Mouse (Mus musculus): ENCODE data around the gene Pold4. TPM values are rescaled to one million over a fixed set of nuclear protein-coding genes. Genes with fewer than 3 reads are reported as not detected.
A peak's percentile ranks its signal among the peaks of the same experiment; 100 is the strongest.

The Pold4 gene
- polyA plus RNA-seq, 1 experiment from 2014 or later, result 17.1 TPM

GRCm38 (mm10) chr19:4218784-4219183, 12.9 kb upstream of the Pold4 start:
- H3K4me3 ChIP-seq, result no peak overlapping the region
- H3K9me3 ChIP-seq (replicated peaks), result no peaks in the 10 kb centered on the region
- 69% methylated on average over 1 of the region's 1 CpGs for WGBS
- peaks cover 56% of the 10 kb centered on the region for H3K27me3 ChIP-seq
- ATAC-seq (replicated peaks; ENCODE audit: insufficient number of reproducible peaks, insufficient read depth, low FRiP score, low read depth), result no peak
- no peak overlapping the region for H3K27ac ChIP-seq
- H3K9ac ChIP-seq, result no peak overlapping the region
- no peak overlapping the region for H3K4me2 ChIP-seq
- no peaks in the 10 kb centered on the region for H3K36me3 ChIP-seq
- H3K4me1 ChIP-seq (replicated peaks), result peaks cover 61% of the 10 kb centered on the region

- ATAC-seq (replicated peaks; ENCODE audit: insufficient number of reproducible peaks, insufficient read depth, low FRiP score, low read depth), result no peak
- 83% methylated on average over 6 of the region's 6 CpGs for WGBS
- peaks cover 47% of the 10 kb centered on the region for H3K27me3 ChIP-seq
- no peak overlapping the region for H3K27ac ChIP-seq
- no peaks in the 10 kb centered on the region for H3K36me3 ChIP-seq
- no peaks in the 10 kb centered on the region for H3K9me3 ChIP-seq (replicated peaks)
- no peak overlapping the region for H3K4me3 ChIP-seq
- H3K9ac ChIP-seq, result no peak overlapping the region
- H3K4me2 ChIP-seq, result no peak overlapping the region
- peaks cover 50% of the 10 kb centered on the region for H3K4me1 ChIP-seq (replicated peaks)
Observed at GRCm38 (mm10) chr19:4219943-4220342, 11.8 kb upstream of the Pold4 start.

DNA sequence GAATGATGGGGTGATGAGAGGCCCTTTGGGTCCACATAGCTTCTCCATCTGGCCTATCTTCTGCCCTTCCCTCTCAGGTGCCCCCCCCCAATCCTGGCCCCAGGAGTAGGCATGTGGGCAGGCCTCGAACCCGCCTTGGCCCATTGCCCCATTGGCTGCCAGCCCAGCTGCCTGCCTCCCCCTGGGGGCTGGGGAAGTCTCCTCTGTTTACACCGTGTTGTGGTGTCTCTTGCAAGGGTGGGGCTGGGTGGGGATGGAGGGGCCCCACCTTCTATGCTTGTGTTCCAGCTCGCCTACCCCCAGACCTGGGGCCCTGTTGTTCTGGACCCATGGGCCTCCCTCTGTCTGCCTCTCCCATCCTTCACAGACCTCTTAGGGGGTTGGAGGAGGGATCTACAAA, 11.3 kb upstream of the Pold4 start:
- Histone ChIP-seq H3K4me3 (no peak overlapping the region), H3K9me3 (replicated peaks) (no peaks in the 10 kb centered on the region), H3K4me1 (replicated peaks) (peaks cover 45% of the 10 kb centered on the region), H3K36me3 (no peaks in the 10 kb centered on the region), H3K27ac (0 out of 2 replicates have a peak overlapping the region, but pooled peaks have one; percentile 63), H3K27me3 (peaks cover 43% of the 10 kb centered on the region), H3K9ac (no peak overlapping the region), H3K4me2 (no peak overlapping the region)
- 40% methylated on average over 4 of the region's 4 CpGs for WGBS
- 0 out of 2 replicates have a peak, but pooled peaks have one; percentile 21 for ATAC-seq (replicated peaks; ENCODE audit: insufficient number of reproducible peaks, insufficient read depth, low FRiP score, low read depth)

- Histone ChIP-seq H3K27ac (peak overlapping the region; percentile 63), H3K36me3 (no peaks in the 10 kb centered on the region), H3K4me2 (peak overlapping the region; percentile 17), H3K4me1 (replicated peaks) (peaks cover 39% of the 10 kb centered on the region), H3K27me3 (peaks cover 38% of the 10 kb centered on the region), H3K9ac (0 out of 2 replicates have a peak overlapping the region, but pooled peaks have one; percentile 5), H3K4me3 (no peak overlapping the region), H3K9me3 (replicated peaks) (no peaks in the 10 kb centered on the region)
- 27% methylated on average over 14 of the region's 14 CpGs for WGBS
- 0 out of 2 replicates have a peak, but pooled peaks have one; percentile 25 for ATAC-seq (replicated peaks; ENCODE audit: insufficient number of reproducible peaks, insufficient read depth, low FRiP score, low read depth)
Observed at GRCm38 (mm10) chr19:4220957-4221743, 10.5 kb upstream of the Pold4 start.

GRCm38 (mm10) chr19:4222165-4222564, 9.5 kb upstream of the Pold4 start:
- Histone ChIP-seq H3K36me3 (no peaks in the 10 kb centered on the region), H3K4me1 (replicated peaks) (peaks cover 30% of the 10 kb centered on the region), H3K4me2 (no peak overlapping the region), H3K27me3 (peaks cover 32% of the 10 kb centered on the region), H3K9ac (no peak overlapping the region), H3K27ac (no peak overlapping the region), H3K4me3 (no peak overlapping the region), H3K9me3 (replicated peaks) (no peaks in the 10 kb centered on the region)
- WGBS, result 67% methylated on average over 11 of the region's 11 CpGs
- no peak for ATAC-seq (replicated peaks; ENCODE audit: insufficient number of reproducible peaks, insufficient read depth, low FRiP score, low read depth)

DNA sequence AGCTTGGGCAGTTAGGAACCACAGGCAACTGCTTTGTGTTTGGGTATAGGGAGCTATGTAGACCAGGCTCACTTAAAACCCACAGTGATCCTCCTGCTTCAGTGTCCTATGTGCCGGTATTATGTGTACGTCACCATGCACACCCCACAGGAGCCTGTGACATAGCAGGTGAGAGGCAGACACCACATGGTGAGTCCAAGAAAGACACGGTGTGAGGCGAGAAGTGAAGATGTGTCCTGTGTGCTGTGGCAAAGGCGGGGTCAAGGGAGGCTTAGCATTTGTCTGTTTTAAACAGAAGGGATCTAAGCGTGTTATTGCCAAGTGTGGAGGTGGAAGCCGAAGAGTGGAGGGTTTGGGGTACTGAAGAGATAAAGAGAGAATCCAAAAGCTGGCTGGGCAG, 4.9 kb upstream of the Pold4 start:
- no peak for ATAC-seq (replicated peaks; ENCODE audit: insufficient number of reproducible peaks, insufficient read depth, low FRiP score, low read depth)
- Histone ChIP-seq H3K4me2 (no peak overlapping the region), H3K27me3 (peaks cover 22% of the 10 kb centered on the region), H3K9me3 (replicated peaks) (no peaks in the 10 kb centered on the region), H3K27ac (no peak overlapping the region), H3K4me3 (no peak overlapping the region), H3K4me1 (replicated peaks) (peaks cover 15% of the 10 kb centered on the region), H3K36me3 (no peaks in the 10 kb centered on the region), H3K9ac (no peak overlapping the region)
- 84% methylated on average over 7 of the region's 7 CpGs for WGBS

GRCm38 (mm10) chr19:4227446-4227845, 4.3 kb upstream of the Pold4 start:
- Histone ChIP-seq H3K27me3 (peaks cover 15% of the 10 kb centered on the region), H3K4me1 (replicated peaks) (peaks cover 14% of the 10 kb centered on the region), H3K36me3 (no peaks in the 10 kb centered on the region), H3K4me3 (no peak overlapping the region), H3K9ac (no peak overlapping the region), H3K4me2 (no peak overlapping the region), H3K9me3 (replicated peaks) (no peaks in the 10 kb centered on the region), H3K27ac (no peak overlapping the region)
- WGBS, result 62% methylated on average over 5 of the region's 5 CpGs
- ATAC-seq (replicated peaks; ENCODE audit: insufficient number of reproducible peaks, insufficient read depth, low FRiP score, low read depth), result no peak

- no peak overlapping the region for H3K9ac ChIP-seq
- no peak overlapping the region for H3K27ac ChIP-seq
- 14% methylated on average over 8 of the region's 8 CpGs for WGBS
- peaks cover 16% of the 10 kb centered on the region for H3K4me1 ChIP-seq (replicated peaks)
- no peak overlapping the region for H3K4me2 ChIP-seq
- H3K36me3 ChIP-seq, result no peaks in the 10 kb centered on the region
- ATAC-seq (replicated peaks; ENCODE audit: insufficient number of reproducible peaks, insufficient read depth, low FRiP score, low read depth), result no peak
- H3K9me3 ChIP-seq (replicated peaks), result no peaks in the 10 kb centered on the region
- H3K4me3 ChIP-seq, result no peak overlapping the region
- H3K27me3 ChIP-seq, result peaks cover 10% of the 10 kb centered on the region; the same call in 1 of the 2 replicates
Observed at GRCm38 (mm10) chr19:4227894-4228678, 3.6 kb upstream of the Pold4 start.

DNA sequence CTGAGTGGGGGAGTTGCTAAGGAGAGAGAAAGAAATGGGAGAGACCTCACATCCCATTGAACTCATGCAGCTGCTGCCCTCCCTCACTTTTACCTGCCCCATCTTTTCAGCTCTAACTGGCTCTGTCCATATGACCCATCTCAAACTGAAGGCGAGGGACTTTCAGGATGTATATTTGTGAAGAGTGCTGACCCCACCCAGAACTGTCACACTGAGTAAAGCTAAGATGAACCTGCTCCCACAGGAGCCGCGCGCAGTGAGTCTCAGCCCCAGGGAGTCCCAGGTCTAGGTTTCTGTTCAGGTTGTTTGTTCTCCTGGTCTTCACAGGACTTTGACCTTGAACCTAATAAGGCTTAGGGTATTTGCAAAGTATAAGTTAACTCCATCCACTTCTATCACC, 2.8 kb upstream of the Pold4 start:
- no peak overlapping the region for H3K4me3 ChIP-seq
- H3K9ac ChIP-seq, result no peak overlapping the region
- no peaks in the 10 kb centered on the region for H3K9me3 ChIP-seq (replicated peaks)
- no peaks in the 10 kb centered on the region for H3K36me3 ChIP-seq
- no peak for ATAC-seq (replicated peaks; ENCODE audit: insufficient number of reproducible peaks, insufficient read depth, low FRiP score, low read depth)
- 73% methylated on average over 4 of the region's 4 CpGs for WGBS
- peaks cover 10% of the 10 kb centered on the region; the same call in 1 of the 2 replicates for H3K27me3 ChIP-seq
- no peak overlapping the region for H3K27ac ChIP-seq
- H3K4me2 ChIP-seq, result no peak overlapping the region
- H3K4me1 ChIP-seq (replicated peaks), result peaks cover 16% of the 10 kb centered on the region

DNA sequence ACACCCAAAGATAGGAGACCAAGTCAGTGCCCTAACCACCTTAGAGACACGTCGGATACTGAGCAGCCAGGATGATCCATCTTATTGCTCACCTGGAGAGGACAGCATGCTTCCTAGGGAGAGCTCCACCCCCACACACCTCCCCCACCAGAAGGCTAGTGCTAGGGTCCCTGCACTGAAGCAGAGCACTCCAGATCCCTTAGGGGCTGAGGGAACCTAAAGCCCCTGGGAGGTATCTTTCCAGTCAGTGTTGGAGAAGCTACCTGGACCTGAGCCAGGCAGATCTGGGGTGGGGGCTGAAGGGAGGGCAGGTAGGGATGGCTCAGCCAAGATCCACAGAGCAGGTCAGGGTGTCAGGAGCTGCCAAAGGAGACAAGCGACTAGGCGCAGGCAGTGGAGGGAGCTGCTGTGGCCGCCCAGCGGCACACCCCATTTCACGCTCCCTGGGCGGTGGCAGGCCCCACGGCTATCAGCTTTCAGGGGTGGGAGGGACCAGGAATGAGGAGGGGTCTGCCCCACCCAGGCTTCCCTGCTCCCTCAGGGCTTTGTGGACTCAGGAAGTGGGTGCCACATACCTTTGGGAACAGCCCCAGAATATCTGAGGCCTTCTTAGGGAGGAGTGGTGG, 2.1 kb upstream of the Pold4 start:
- H3K9ac ChIP-seq, result no peak overlapping the region
- no peak overlapping the region for H3K4me3 ChIP-seq
- no peak overlapping the region for H3K27ac ChIP-seq

DNA sequence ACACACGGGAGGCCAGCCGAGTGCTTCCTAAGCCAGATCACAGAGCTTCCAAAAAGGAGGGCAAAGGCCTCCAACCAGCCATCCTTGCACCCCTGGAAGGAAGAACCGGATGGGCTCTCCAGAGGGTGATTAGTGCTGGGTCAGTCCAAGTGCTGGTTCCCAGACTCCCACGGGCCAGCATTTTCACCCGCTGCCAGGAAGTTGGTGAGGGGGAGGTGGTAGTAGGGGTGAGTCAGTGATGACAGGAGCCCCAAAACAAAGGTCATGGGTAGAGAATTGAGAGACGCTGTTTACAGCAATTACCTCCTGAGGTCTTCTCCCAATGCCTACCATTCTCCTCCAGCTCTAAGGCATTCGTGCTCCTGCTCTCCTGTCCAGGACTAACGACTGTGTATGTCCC, 1.3 kb upstream of the Pold4 start:
- no peak for ATAC-seq (replicated peaks; ENCODE audit: insufficient number of reproducible peaks, insufficient read depth, low FRiP score, low read depth)
- Histone ChIP-seq H3K9me3 (replicated peaks) (no peaks in the 10 kb centered on the region), H3K4me3 (no peak overlapping the region), H3K4me2 (no peak overlapping the region), H3K27ac (0 out of 2 replicates have a peak overlapping the region, but pooled peaks have one; percentile 7), H3K9ac (no peak overlapping the region), H3K4me1 (replicated peaks) (peaks cover 16% of the 10 kb centered on the region), H3K27me3 (0 out of 2 replicates have a peak, but pooled peaks cover 6% of the 10 kb centered on the region), H3K36me3 (no peaks in the 10 kb centered on the region)
- WGBS, result 66% methylated on average over 8 of the region's 8 CpGs

More for the DNA sequence above, 2.1 kb upstream of the Pold4 start:
- Histone ChIP-seq H3K4me1 (replicated peaks) (peaks cover 16% of the 10 kb centered on the region), H3K9me3 (replicated peaks) (no peaks in the 10 kb centered on the region), H3K36me3 (no peaks in the 10 kb centered on the region), H3K4me2 (no peak overlapping the region), H3K27me3 (peaks cover 10% of the 10 kb centered on the region; the same call in 1 of the 2 replicates)
- no peak for ATAC-seq (replicated peaks; ENCODE audit: insufficient number of reproducible peaks, insufficient read depth, low FRiP score, low read depth)
- WGBS, result 41% methylated on average over 9 of the region's 9 CpGs

Data from heart, embryonic 15.5 days (tissue).